Mouse (Mus musculus): Measurements from ENCODE around the gene Tceal7.
A peak's percentile ranks its signal among the peaks of the same experiment; 100 is the strongest.

Gene Tceal7

DNA sequence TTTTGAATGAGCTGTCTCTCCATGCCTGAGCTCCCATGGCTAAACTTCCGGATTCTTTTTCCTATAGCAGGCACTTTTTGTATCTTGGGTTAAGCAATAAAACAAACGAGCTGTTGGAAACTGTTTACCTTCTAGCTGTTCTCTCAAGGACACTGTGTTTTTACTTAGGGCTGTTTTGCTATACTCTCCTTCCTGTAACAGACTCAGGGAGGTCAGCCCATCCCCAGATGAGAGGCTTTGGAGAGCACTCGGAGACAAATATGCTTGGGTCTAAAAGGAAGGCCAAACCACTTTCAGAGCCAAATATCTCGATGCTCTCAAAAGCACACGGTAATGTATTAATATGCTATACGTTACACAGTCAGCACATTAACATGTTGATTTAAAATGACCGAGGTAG is 35.1 kb downstream of the Tceal7 start:
- no peak for DNase-seq

GRCm38 (mm10) chrX:136252023-136252729 is 37.6 kb downstream of the Tceal7 start:
- no peak for DNase-seq

- no peak for DNase-seq
These were observed 53.1 kb downstream of the Tceal7 start for GRCm38 (mm10) chrX:136267720-136268119.

DNA sequence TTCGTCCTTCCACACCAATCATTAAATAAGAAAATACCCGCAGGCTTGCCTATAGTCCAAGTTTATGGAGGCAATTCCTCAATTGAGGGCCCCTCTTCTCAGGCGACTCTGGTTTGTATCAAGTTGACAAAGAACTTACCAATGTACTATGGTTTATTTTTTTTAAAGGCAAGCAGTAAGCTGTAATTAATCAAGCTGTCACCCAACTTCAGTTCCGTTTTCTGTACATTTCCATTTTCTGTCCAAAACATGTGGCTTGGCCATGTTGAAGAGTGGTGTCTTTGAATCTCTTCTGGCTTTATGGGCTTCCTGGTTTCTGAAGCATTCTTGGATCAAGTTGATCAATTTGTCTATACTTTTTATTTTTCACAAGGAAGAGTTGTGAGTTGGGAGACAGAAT is 53.6 kb downstream of the Tceal7 start:
- no peak for DNase-seq

DNA sequence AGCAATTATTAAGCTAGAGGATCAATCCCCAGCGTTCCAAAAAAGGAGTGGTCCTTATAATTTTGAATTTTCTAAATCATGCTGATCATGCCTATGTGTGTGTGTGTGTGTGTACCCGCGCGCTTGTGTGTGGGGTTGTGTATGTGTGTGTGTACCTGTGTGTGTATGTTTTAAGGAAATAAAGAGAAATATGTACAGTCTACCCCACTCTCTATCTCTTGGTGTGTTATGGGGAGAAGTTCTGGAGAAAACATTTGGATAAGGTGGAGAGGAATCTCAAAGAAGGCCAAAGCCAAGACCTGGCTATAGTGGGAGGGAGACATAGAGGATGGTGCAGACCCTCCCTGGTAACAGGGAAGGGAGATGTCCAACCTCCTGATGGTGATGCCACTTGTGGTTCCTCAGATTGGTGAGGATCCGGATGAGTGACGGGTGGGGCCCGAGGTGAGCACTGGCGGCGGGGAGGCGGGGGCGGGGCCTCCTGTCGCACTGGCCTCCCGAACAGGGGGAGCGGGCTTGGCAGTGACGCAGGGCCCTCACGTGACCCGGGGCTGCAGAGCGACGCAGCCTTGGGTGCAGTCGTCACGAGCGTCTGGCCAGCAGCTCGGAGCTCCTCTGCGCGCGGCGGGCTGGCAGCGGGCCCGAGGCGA is 55.3 kb downstream of the Tceal7 start, which contains the start of gene Bex3:
Gene Bex3 (plus strand): TSS at position 511 of the 650 bp plus-strand sequence.
- peak; percentile 83 for DNase-seq

DNA sequence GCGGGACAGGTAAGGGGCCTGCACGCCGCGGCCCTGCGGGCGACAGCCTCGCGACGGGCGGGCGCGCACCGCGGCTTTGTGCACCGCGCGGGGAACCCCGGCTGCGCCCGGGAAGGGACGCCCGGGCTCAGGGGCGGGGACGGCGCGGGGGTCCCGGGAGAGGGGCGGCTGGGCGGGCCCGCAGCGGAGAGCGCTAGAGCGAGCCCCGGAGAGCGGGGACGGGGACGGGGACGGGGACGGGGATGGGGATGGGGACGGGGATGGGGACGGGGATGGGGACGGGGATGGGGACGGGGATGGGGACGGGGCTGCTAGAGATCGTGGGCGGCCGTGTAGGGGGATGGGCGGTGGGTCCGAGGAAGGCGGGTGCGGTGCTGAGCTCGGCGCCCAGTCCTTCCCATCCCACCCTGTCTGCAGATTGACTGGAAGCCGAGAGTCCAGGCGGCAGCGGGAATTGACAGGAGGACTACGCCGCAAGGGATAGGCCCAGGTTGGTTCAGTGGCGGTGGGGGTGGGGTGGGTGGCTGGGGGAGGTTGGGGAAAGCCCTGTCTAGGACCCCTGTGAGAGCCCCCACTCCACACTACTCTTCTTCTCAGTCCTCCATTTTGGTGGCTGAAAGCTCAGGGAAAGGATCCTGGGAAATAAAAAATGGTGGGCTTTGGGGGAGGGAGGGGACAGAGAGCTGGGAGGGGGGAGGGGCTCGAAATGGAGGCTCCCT is 56.0 kb downstream of the Tceal7 start:
- peak; percentile 34 for DNase-seq

DNA sequence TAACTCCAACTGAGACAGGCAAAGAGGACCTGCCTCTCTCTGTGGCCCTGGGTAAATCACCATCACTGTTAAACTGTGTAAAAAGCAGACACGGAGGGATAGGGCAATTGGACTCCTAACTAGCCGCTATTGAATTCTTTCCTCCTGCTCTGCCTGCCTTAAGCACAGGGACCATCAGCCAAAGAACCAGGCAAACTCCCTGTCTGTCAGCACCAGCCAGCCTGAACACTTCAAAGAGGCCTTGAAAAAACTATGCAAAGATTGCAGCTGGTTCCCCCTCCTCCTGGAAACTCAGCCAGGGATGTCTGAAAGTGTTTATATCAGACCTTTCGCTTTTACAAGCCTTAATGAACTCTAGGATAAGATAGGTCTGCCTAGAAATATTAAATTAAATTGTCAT is 60.0 kb downstream of the Tceal7 start:
- no peak for DNase-seq

DNA sequence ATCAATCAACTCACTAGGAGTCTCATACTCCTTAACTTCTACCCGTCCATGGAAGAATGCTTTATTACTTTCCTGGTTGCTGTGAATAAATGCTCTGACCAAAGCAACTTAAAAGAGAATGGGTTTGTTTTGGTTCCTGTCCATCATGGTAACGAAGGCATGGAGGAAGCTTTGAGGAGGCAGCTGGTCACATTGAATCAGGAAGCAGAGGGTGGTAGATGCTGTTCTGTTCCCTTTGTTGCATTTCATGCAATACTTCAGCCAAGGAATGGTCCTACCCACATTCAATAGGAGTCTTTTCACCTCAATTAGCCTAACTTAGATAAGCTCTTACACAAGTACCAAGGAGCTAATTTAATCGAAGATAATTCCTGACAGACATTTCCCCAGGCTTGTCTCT is 60.8 kb downstream of the Tceal7 start:
- DNase-seq: no peak
